Mouse (Mus musculus) C2C12 (cell line): ENCODE data around the gene Mbd3l1. TPM values are rescaled to one million over a fixed set of nuclear protein-coding genes. Genes with fewer than 3 reads are reported as not detected.
A peak's percentile ranks its signal among the peaks of the same experiment; 100 is the strongest.

Source experiments
- H3K27me3 ChIP-seq: one replicate; pipeline ENCODE4 v1.6.1; 2011; ENCODE audit not compliant: control insufficient read depth, insufficient read depth, insufficient read length
- H3K36me3 ChIP-seq: one replicate; pipeline ENCODE4 v1.6.1; 2011; ENCODE audit not compliant: control insufficient read depth, insufficient read depth
- H3K4me3 ChIP-seq: one replicate; pipeline ENCODE4 v1.5.1; 2011; ENCODE audit warnings: mild to moderate bottlenecking, control low read depth; ENCODE audit not compliant: poor library complexity, insufficient read depth, severe bottlenecking
- H3K79me2 ChIP-seq: one replicate; pipeline ENCODE4 v1.6.1; 2011; ENCODE audit not compliant: control insufficient read depth, insufficient read depth
- H3K79me3 ChIP-seq: one replicate; pipeline ENCODE4 v1.6.1; 2011; ENCODE audit warnings: low read depth, control low read depth
- H3ac ChIP-seq: one replicate; pipeline ENCODE3; 2011; ENCODE audit warnings: low read depth; ENCODE audit not compliant: control insufficient read depth, insufficient read length
- CEBPB ChIP-seq: IDR thresholded peaks from one replicate; pipeline ENCODE4 v1.6.1; 2011; ENCODE audit warnings: low read depth, mild to moderate bottlenecking, control low read depth, moderate library complexity
- CTCF ChIP-seq: IDR thresholded peaks from one replicate; pipeline ENCODE4 v1.5.1; 2011; ENCODE audit not compliant: control insufficient read depth, insufficient read depth, insufficient read length
- FOSL1 ChIP-seq: IDR thresholded peaks from one replicate; pipeline ENCODE4 v1.8.0; 2011; ENCODE audit warnings: mild to moderate bottlenecking, low read length; ENCODE audit not compliant: poor library complexity, insufficient read depth, severe bottlenecking
- MAX ChIP-seq: IDR thresholded peaks from one replicate; pipeline ENCODE4 v1.6.1; 2011; ENCODE audit warnings: mild to moderate bottlenecking, control low read depth
- MYOD1 ChIP-seq: IDR thresholded peaks from one replicate; pipeline ENCODE4 v1.6.1; 2011; ENCODE audit warnings: low read depth; ENCODE audit not compliant: control insufficient read depth, insufficient read length
- MYOG ChIP-seq: IDR thresholded peaks from one replicate; pipeline ENCODE4 v1.6.1; 2011; ENCODE audit not compliant: control insufficient read depth, insufficient read length; ENCODE audit errors: extremely low read depth
- USF1 ChIP-seq: IDR thresholded peaks from one replicate; pipeline ENCODE4 v1.6.1; 2011; ENCODE audit warnings: low read depth, mild to moderate bottlenecking, control low read depth, moderate library complexity
- microRNA-seq: library from miRNA; unstranded; fragments of <30 nt; microRNA quantifications from one replicate; pipeline ENCODE4, GENCODE M21; 2019; ENCODE audit warnings: borderline microRNAs expressed
- polyA plus RNA-seq: library from polyadenylated mRNA; unstranded; fragments of >200 nt; fragmentation: generic; extraction: Trizol; gene quantifications from one replicate; pipeline ENCODE4 v1.2.1, GENCODE M21; 2012; ENCODE audit warnings: missing spikeins

The Mbd3l1 gene
- polyA plus RNA-seq, 1 experiment = not detected

DNA sequence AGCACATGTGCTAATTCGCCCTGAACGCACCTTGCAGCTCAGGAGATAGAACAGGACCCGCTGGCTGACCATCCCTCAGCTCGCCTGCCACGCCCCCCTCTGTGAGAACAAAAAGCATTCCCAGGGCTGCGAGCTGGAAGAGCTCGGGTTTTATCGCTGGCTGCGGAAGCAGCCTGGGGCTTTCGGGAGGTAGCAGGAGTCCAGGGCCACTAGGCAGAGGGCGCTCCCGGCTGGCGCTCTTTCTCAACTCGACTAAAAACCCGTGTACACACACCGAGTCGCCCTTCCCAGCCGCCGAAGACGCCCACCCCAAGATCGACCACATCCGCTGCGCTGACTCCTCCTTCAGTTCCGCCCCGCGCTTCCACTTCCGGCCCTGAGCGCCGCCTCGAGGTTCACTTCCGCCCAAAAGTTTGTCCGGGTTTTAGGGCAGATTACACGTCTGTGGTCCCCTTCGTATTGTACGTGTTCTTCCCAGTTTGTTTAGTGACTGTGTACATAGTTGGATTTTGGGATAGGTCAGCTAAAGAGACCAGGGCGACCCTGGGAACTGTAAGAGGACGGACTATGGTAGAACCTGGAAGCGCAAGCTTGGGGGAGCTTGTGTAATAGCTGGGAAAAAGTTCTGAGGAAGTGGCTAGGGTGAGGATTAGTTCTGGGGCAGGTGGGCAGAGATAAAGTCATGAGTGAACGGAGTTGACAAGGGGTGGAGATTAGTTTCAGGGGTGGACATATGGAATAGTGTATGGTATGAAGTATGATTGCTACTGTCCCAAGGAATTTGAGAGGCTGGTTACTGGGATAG, 4.6 kb upstream of the Mbd3l1 start:
- Histone ChIP-seq H3K27me3 (no peaks in the 10 kb centered on the region), H3K36me3 (no peaks in the 10 kb centered on the region), H3ac (peak overlapping the region; percentile 45), H3K79me3 (no peaks in the 10 kb centered on the region), H3K4me3 (peak overlapping the region; percentile 32), H3K79me2 (no peaks in the 10 kb centered on the region)
- TF ChIP-seq MAX = no peak

DNA sequence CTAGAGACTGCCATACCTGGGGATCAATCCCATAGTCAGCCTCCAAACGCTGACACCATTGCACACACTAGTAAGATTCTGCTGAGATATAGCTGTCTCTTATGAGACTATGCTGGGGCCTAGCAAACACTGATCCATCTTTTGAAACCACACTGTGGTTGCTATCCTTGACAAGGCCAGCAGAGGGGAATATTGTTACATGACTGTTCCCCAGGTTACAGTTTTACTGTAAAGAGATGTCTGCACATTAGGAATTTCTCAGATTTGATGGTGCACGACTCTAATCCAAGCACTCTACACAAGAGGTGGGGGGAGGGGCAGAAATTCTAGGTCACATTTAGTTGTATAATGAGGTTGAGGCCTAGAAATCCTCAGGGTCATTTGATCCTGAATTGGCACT, 29.9 kb downstream of the Mbd3l1 start:
- H3K79me2 ChIP-seq = no peaks in the 10 kb centered on the region
- H3K4me3 ChIP-seq = no peak overlapping the region
- H3K36me3 ChIP-seq = no peaks in the 10 kb centered on the region
- H3ac ChIP-seq = no peak overlapping the region
- no peaks in the 10 kb centered on the region for H3K27me3 ChIP-seq
- H3K79me3 ChIP-seq = no peaks in the 10 kb centered on the region
- TF ChIP-seq CEBPB (no peak), CTCF (no peak), MAX (no peak), MYOG (no peak), MYOD1 (no peak), FOSL1 (no peak), USF1 (no peak)

Small RNAs within 50 kb of the gene (microRNA-seq; reads per million reads assigned to microRNA genes)
- not detected for gene Gm22854

Other genes with a start within 250 kb of the Mbd3l1 start
- 27.5 TPM for gene Chordc1, start 186.2 kb upstream of the Mbd3l1 start, polyA plus RNA-seq
- 1.1 TPM for gene Naalad2, start 75.4 kb upstream of the Mbd3l1 start, polyA plus RNA-seq
- gene Ubtfl1, start 73.9 kb upstream of the Mbd3l1 start, polyA plus RNA-seq = 0.01 TPM
- not detected for gene Mbd3l2, start 47.7 kb upstream of the Mbd3l1 start, polyA plus RNA-seq
- 0.30 TPM for gene Zfp558, start 91 bp upstream of the Mbd3l1 start, polyA plus RNA-seq
- gene Muc16, start 196.2 kb downstream of the Mbd3l1 start, polyA plus RNA-seq = not detected